Mouse (Mus musculus) limb, embryonic 12.5 days (tissue): ENCODE data around the gene Mtmr4. TPM values are rescaled to one million over a fixed set of nuclear protein-coding genes. Genes with fewer than 3 reads are reported as not detected.
A peak's percentile ranks its signal among the peaks of the same experiment; 100 is the strongest.

Source experiments
- ATAC-seq: fragments of 200-750 bp; cut with Nextera tagmentation; 2 replicates; pipeline ENCODE4 v1.8.0; 2017; ENCODE audit warnings: low read depth, moderate TSS enrichment; ENCODE audit not compliant: insufficient number of reproducible peaks, insufficient read depth, low FRiP score, low TSS enrichment
- H3K27ac ChIP-seq: fragments of 300-500 bp; sonication (generic); 2 replicates; pipeline ENCODE4 v1.5.1; 2016; ENCODE audit warnings: mild to moderate bottlenecking, moderate library complexity
- H3K27me3 ChIP-seq: fragments of 300-500 bp; sonication (generic); 2 replicates; pipeline ENCODE4 v1.6.1; 2016; ENCODE audit warnings: mild to moderate bottlenecking, moderate library complexity
- H3K36me3 ChIP-seq: fragments of 300-500 bp; sonication (generic); 2 replicates; pipeline ENCODE4 v1.6.1; 2016; ENCODE audit warnings: mild to moderate bottlenecking, moderate library complexity
- H3K4me1 ChIP-seq: fragments of 300-500 bp; sonication (generic); replicated peaks from 2 replicates; pipeline ENCODE4 v1.6.1; 2016
- H3K4me2 ChIP-seq: fragments of 300-500 bp; sonication (generic); 2 replicates; pipeline ENCODE4 v1.6.1; 2016; ENCODE audit warnings: mild to moderate bottlenecking, moderate library complexity
- H3K4me3 ChIP-seq: fragments of 300-500 bp; sonication (generic); replicated peaks from 2 replicates; pipeline ENCODE4 v1.5.1; 2016; ENCODE audit warnings: mild to moderate bottlenecking
- H3K9ac ChIP-seq: fragments of 300-500 bp; sonication (generic); replicated peaks from 2 replicates; pipeline ENCODE4 v1.6.1; 2016; ENCODE audit warnings: mild to moderate bottlenecking, moderate library complexity
- H3K9me3 ChIP-seq: fragments of 300-500 bp; sonication (generic); 2 replicates; pipeline ENCODE4 v1.6.1; 2016; ENCODE audit warnings: mild to moderate bottlenecking, moderate library complexity
- WGBS: fragments of 180-500 bp; shearing (Covaris S2); methylation state at CpG from one replicate; pipeline ENCODE4 v1.1.7; 2016; 5-methylcytosine and 5-hydroxymethylcytosine counted together
- polyA plus RNA-seq: library from polyadenylated mRNA; unstranded; fragments of >200 nt; fragmentation: Nextera tagmentation; extraction: Ambion mirVana; gene quantifications from 2 replicates; pipeline ENCODE4 v1.2.1, GENCODE M21; 2016

Gene Mtmr4
- 53.4 and 54.0 TPM in 2 replicates for polyA plus RNA-seq

DNA sequence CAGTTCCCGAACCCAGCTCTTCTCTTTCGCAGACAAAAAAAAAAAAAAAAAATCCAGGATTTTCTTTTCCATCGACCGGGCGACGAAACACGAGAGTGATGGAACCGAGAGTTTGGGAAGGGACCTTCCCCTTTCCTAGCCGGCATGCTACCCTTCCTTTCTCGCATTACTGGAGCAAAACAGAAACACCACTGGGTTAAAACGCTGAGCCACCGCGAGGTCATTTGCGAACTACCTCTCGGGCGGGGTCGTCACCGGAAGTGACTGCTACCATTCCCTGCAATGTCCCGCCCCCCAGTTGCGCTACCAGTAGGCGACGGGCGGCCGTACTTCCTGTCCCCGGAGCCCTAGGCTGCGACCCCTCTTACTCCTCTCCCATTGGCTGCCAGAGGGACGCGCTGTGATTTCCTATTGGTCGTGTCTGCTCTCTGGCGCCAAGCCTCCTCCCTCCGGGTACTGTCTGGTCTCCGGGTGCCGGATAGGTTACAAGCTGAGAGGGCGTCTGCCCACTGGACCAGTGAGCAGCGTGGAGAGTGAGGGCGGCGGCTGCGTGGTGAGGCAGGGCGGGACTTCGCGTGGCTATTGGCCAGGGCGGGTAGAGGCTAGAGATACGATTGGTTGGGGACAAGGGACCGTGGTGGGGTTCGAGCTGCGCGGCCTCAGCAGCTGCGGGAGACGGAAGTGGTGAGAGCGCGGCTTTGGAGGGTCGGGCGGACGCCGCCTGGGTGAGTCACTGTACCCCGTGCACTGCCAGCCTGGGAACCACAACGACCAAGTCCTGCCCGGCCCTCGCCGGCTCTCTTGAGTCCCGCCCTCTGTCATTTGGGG lies at the start of gene Mtmr4:
Mtmr4 (plus strand) TSS at position 637 of the 828 bp plus-strand sequence.
- Histone ChIP-seq H3K4me3 (peak within 1 kb of the TSS; percentile 70), H3K27ac (peak within 1 kb of the TSS; percentile 93), H3K9ac (peak within 1 kb of the TSS; percentile 79), H3K4me1 (peaks cover 39% of the 10 kb centered on the region), H3K27me3 (no peaks in the 10 kb centered on the region), H3K4me2 (peak within 1 kb of the TSS; percentile 92), H3K36me3 (peaks cover 7% of the 10 kb centered on the region; the same call in 1 of the 2 replicates), H3K9me3 (no peaks in the 10 kb centered on the region)
- peak; percentile 99 for ATAC-seq
- WGBS, result under 1% methylated on average over 61 of the region's 61 CpGs

DNA sequence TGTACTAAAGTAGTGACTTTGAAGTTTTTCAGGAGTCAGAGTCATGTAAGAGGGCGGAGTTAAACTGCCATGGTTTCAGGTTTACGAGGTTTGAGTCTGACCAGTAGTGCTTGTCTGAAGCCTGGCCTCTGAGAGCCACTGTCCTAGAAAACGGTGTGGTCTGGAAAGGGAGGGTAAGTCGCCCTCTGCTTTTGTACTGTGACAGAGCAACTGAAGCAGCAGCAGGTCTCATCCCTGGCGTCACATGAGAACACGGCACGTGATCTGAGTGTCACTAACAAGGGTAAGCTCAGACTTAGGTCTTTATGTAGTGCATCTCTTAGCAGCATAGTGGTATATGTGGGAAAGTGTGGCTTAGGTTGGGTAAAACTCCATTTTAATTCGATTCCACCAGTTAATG lies 49.7 kb upstream of the Mtmr4 start:
- Histone ChIP-seq H3K9me3 (no peaks in the 10 kb centered on the region), H3K4me1 (peaks cover 6% of the 10 kb centered on the region; the same call in 1 of the 2 replicates), H3K4me2 (0 out of 2 replicates have a peak overlapping the region, but pooled peaks have one; percentile 19), H3K36me3 (no peaks in the 10 kb centered on the region), H3K9ac (no peak overlapping the region), H3K4me3 (no peak overlapping the region), H3K27me3 (no peaks in the 10 kb centered on the region), H3K27ac (no peak overlapping the region)
- 25% methylated on average over 8 of the region's 8 CpGs for WGBS
- no peak for ATAC-seq

DNA sequence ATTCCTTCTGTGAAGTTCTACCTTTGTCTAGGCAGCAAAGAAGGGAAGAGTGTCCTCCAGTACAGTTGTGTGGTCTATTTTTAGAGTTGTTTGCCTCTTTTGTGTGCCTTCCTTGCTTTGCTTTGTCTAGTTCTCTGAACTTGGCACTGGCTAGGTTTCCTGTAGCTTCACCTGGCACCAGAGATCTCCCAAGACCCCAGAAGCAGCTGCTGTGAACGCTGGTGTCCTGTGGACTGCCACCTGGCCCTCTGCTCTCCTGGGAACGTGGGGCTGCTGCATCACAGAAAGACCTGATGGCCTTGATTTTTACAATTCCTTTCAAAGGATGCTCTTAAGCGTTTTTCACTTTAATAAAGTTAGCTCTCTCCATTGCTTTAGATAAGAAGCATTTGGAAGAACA lies 49.1 kb upstream of the Mtmr4 start:
- Histone ChIP-seq H3K4me3 (no peak overlapping the region), H3K27ac (no peak overlapping the region), H3K27me3 (no peaks in the 10 kb centered on the region), H3K9me3 (no peaks in the 10 kb centered on the region), H3K4me1 (peaks cover 6% of the 10 kb centered on the region; the same call in 1 of the 2 replicates), H3K36me3 (no peaks in the 10 kb centered on the region), H3K4me2 (no peak overlapping the region), H3K9ac (no peak overlapping the region)
- ATAC-seq, result no peak
- 60% methylated on average over 3 of the region's 3 CpGs for WGBS

DNA sequence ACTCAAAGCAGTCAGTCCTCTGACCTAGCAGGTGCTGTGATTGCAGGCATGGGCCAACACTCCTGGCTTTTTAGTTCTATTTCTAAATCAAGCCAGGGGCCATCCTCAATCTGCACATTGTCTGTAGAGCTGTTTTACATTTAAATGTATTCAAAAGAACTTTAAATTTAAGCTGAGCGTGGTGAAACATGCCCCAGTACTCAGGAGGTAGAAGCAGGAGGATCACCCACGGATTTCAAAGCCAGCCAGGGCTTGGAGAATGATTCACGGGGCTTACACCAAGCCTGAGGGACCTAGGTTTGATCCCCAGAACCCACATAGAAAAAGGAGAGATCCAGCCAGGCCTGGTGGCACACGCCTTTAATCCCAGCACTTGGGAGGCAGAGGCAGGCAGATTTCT lies 38.6 kb upstream of the Mtmr4 start:
- Histone ChIP-seq H3K4me2 (no peak overlapping the region), H3K9me3 (no peaks in the 10 kb centered on the region), H3K27ac (no peak overlapping the region), H3K36me3 (no peaks in the 10 kb centered on the region), H3K9ac (no peak overlapping the region), H3K4me3 (no peak overlapping the region), H3K4me1 (no peaks in the 10 kb centered on the region), H3K27me3 (no peaks in the 10 kb centered on the region)
- 76% methylated on average over 4 of the region's 4 CpGs for WGBS
- ATAC-seq, result no peak

DNA sequence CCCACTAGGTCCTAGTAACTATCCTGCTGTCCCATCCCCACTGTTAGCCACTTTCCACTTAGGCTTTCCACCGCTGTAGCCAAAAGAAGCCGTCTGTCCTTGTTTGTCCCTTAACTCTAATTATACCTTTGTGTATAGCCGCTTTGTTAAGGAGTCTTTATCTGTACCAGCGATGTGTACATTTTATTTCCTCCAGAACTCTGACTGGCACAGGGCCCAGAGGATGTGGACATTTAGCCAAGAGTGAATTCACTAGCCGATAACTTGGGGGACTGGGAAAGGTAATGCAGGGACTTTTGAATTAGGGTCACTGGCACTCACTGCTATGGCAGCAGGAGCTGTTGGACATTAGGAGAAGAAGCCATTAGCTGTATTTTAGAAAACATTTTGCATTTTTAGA lies 37.6 kb upstream of the Mtmr4 start:
- no peak overlapping the region for H3K9ac ChIP-seq
- H3K4me3 ChIP-seq, result no peak overlapping the region
- no peaks in the 10 kb centered on the region for H3K4me1 ChIP-seq
- H3K4me2 ChIP-seq, result no peak overlapping the region
- H3K36me3 ChIP-seq, result no peaks in the 10 kb centered on the region
- no peaks in the 10 kb centered on the region for H3K9me3 ChIP-seq
- WGBS, result 76% methylated on average over 5 of the region's 5 CpGs
- H3K27ac ChIP-seq, result no peak overlapping the region
- H3K27me3 ChIP-seq, result no peaks in the 10 kb centered on the region
- no peak for ATAC-seq

DNA sequence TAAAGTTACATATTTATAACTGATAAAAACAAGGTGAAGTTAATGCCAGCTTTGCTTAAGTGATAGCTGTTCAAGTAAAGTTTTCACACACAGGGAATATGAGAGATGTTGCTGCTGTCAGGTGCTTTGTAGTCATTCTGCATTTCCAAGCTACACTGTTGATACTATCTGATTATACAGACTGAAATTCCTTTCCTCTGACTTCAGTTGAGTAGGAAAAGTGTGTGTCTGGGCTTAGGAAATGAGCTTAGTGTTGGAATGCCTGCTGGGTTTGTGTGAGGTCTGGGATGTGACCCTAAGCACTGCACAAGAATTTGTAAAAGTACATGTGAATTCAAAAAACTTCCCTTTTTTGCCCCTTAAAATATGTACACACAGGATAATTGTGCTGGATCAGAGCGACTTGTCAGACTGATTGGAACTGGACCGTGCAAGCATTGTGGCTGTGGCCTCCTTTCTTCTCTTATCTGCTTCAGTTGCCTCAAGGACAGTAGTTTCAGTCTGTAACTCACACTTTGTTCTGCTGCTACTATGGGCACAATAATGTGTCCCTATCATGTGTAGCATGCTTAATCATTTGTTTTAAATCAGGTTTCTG lies 36.8 kb upstream of the Mtmr4 start:
- no peak for ATAC-seq
- no peaks in the 10 kb centered on the region for H3K27me3 ChIP-seq
- 64% methylated on average over 2 of the region's 2 CpGs for WGBS
- H3K9ac ChIP-seq, result no peak overlapping the region
- H3K4me2 ChIP-seq, result no peak overlapping the region
- no peaks in the 10 kb centered on the region for H3K36me3 ChIP-seq
- H3K4me3 ChIP-seq, result no peak overlapping the region
- no peaks in the 10 kb centered on the region for H3K9me3 ChIP-seq
- no peak overlapping the region for H3K27ac ChIP-seq
- no peaks in the 10 kb centered on the region for H3K4me1 ChIP-seq

DNA sequence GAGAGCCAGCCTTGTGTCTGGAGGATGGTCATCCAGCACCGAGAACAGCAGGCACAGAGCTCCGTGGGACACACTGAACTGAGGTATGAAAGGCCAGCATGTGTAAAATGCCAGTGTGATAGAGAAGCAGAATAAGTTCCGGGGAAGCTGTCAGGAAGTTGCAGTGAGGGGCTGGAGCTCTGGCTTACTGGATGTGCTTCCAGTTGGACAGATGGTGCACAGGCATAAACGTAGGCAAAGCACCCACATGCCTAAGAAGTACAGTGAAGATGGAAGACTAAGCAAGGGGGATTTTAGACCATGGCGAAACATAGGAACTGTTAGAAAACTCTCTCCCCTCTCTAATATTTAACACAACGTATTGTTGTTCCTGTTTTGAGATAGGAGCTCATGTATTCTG lies 30.8 kb upstream of the Mtmr4 start:
- no peak overlapping the region for H3K27ac ChIP-seq
- no peaks in the 10 kb centered on the region for H3K9me3 ChIP-seq
- no peak for ATAC-seq
- H3K27me3 ChIP-seq, result no peaks in the 10 kb centered on the region
- no peak overlapping the region for H3K9ac ChIP-seq
- no peak overlapping the region for H3K4me3 ChIP-seq
- H3K36me3 ChIP-seq, result no peaks in the 10 kb centered on the region
- no peaks in the 10 kb centered on the region for H3K4me1 ChIP-seq
- no peak overlapping the region for H3K4me2 ChIP-seq
- 72% methylated on average over 6 of the region's 6 CpGs for WGBS

DNA sequence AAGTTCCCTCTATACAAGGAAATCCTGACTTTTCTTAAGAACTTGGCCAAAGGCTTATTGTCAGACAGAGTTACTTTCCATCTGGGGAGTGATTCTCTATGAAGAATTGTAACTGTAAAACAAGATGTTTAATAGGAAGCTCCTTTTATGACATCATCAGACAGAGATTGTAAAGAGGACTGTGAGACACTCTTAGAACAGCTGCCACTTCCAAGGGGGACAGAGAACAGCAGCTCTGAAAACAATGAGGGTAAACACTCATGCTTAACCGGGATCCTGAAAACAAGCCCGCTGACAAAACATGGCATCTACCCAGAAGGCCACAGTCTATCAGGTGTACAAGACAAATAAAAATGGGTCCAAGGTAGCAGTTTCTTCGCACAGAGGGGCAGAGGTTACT lies 25.5 kb upstream of the Mtmr4 start, which contains the start of gene Gm11492:
Gm11492 (plus strand) TSS at position 153 of the 400 bp plus-strand sequence.
- Histone ChIP-seq H3K36me3 (no peaks in the 10 kb centered on the region), H3K27ac (no peak within 1 kb of the TSS), H3K4me3 (no peak within 1 kb of the TSS), H3K4me1 (no peaks in the 10 kb centered on the region), H3K4me2 (no peak within 1 kb of the TSS), H3K27me3 (no peaks in the 10 kb centered on the region), H3K9ac (no peak within 1 kb of the TSS), H3K9me3 (no peaks in the 10 kb centered on the region)
- 85% methylated on average over 3 of the region's 3 CpGs for WGBS
- no peak for ATAC-seq

DNA sequence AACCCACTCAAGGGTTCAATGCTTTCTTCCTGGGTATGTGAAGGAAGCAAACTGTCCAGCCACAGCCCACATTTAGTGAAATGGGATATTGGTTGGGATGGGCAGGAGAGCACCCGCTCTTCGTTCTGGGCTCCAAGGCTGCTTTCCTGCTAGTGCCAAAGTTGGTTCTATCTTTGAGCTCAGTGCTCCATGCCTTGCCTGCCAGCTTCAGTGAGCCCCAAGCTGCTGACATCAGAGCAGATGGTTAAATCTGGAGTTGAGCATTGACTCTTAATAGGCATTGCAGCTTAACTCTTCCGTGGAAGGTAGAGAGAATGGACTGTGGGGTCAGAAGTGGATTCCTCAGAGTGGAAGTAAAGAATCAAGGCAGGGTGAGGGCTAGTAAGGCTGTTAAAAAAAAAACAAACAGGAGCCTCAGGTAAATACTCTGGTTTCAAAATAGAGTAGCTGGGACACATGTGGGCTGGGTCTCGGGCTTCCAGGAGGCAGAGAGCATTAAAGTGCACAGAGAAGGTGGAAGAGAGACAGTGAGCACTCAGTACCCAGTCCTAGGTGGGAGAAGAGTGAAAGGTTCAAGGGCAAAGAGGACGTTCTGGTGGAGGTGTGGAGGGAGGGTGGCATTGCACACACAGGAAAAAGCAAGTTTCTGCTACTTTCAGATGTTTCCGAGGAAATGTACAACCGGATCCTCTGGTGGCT lies 23.6 kb upstream of the Mtmr4 start, which contains the start of gene Sept4:
Sept4 (plus strand) TSS at position 649 of the 699 bp plus-strand sequence.
- Histone ChIP-seq H3K4me2 (no peak within 1 kb of the TSS), H3K27ac (no peak within 1 kb of the TSS), H3K36me3 (no peaks in the 10 kb centered on the region), H3K9me3 (no peaks in the 10 kb centered on the region), H3K27me3 (no peaks in the 10 kb centered on the region), H3K4me1 (no peaks in the 10 kb centered on the region), H3K9ac (no peak within 1 kb of the TSS), H3K4me3 (no peak within 1 kb of the TSS)
- 75% methylated on average over 7 of the region's 7 CpGs for WGBS
- ATAC-seq, result no peak

DNA sequence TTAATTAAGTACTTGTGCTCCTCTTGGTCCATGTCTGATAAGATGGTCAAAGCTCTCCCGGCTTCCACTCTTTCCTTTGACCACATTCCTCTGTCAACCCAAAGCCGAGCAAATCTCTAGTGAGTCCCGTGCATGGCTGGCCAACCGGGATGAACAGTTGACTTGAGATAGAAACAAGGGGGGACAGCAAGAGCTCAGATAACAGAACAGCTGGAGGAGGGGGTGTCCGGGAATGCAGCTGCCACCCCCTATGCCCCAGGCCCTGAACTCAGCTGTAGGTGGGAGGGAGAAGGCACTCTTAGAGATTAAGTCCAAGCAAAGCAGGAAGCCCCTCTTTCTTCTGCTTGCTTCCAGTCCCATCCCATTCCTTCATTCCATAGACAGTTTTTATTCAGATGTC lies 21.2 kb upstream of the Mtmr4 start:
- Histone ChIP-seq H3K4me2 (no peak overlapping the region), H3K36me3 (no peaks in the 10 kb centered on the region), H3K9ac (no peak overlapping the region), H3K9me3 (no peaks in the 10 kb centered on the region), H3K27me3 (no peaks in the 10 kb centered on the region), H3K27ac (no peak overlapping the region), H3K4me1 (no peaks in the 10 kb centered on the region), H3K4me3 (no peak overlapping the region)
- ATAC-seq, result no peak
- 68% methylated on average over 5 of the region's 5 CpGs for WGBS

DNA sequence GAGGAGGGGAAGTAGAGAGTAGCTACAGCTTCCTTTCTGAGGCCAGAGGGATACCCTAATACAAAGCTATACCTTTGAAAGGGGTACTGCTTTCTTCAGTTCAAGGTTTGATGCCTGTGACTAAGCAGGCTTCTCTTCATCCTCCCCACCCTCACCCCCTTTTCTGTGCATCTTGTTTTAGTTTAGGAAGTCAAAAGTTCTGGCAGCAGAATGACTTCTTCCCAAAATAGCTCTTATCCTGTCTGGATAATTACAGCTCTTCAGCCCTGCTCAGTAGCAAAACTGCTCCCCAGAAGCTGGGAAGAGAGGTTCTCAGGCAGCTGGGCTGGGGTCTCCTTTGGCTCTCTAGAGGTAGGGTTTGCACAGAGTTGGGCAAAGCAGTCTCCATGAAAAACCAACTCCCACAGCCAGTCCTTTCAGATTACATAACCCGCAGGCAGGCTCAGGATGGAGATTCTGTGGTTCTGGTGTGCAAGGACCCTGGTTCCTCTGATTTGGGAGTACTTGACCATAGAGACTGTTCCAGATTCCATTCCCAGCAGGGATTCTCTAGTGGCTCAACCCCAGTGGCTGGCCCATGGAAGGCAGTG lies 20.5 kb upstream of the Mtmr4 start:
- 90% methylated on average over 1 of the region's 1 CpGs for WGBS
- no peak for ATAC-seq
- H3K27ac ChIP-seq, result no peak overlapping the region

More for the DNA sequence above, 20.5 kb upstream of the Mtmr4 start:
- H3K36me3 ChIP-seq, result no peaks in the 10 kb centered on the region
- H3K4me3 ChIP-seq, result no peak overlapping the region
- no peaks in the 10 kb centered on the region for H3K4me1 ChIP-seq
- H3K9me3 ChIP-seq, result no peaks in the 10 kb centered on the region
- H3K4me2 ChIP-seq, result no peak overlapping the region
- no peaks in the 10 kb centered on the region for H3K27me3 ChIP-seq
- no peak overlapping the region for H3K9ac ChIP-seq
